Mouse (Mus musculus): ENCODE measurements around the gene Ralgds. TPM values are rescaled to one million over a fixed set of nuclear protein-coding genes. Genes with fewer than 3 reads are reported as not detected.

Gene Ralgds
- polyA plus RNA-seq (2015; fragmentation: Nextera tagmentation; extraction: Ambion mirVana) = 75.0 and 84.9 TPM in 2 replicates

- WGBS = 2% methylated on average over 52 of the region's 71 CpGs
- Histone ChIP-seq H3K27me3 (replicated peaks; ENCODE audit: control insufficient read depth, insufficient read depth, low read length) (no peaks in the 10 kb centered on the region), H3K4me2 (ENCODE audit: low read length) (peak within 1 kb of the TSS; percentile 71)
These were observed at the start of gene Ralgds for GRCm38 (mm10) chr2:28512798-28513401. TSS of gene Ralgds (plus strand) at chr2:28513125.

GRCm38 (mm10) chr2:28463919-28464318 lies 49.0 kb upstream of the Ralgds start:
- H3K27ac ChIP-seq (ENCODE audit: low read depth, low read length) = no peak overlapping the region
- H3K27me3 ChIP-seq (replicated peaks; ENCODE audit: control insufficient read depth, insufficient read depth, low read length) = no peaks in the 10 kb centered on the region
- no peak for ATAC-seq
- H3K4me1 ChIP-seq (ENCODE audit: control insufficient read depth, insufficient read depth, low read depth, low read length) = peaks cover 13% of the 10 kb centered on the region
- no peak overlapping the region for H3K9ac ChIP-seq (ENCODE audit: low read depth, low read length)
- H3K36me3 ChIP-seq (ENCODE audit: control insufficient read depth, insufficient read depth, low read length) = no peaks in the 10 kb centered on the region
- WGBS = 35% methylated on average over 3 of the region's 3 CpGs
- no peak overlapping the region for H3K4me3 ChIP-seq (ENCODE audit: low read length)
- H3K4me2 ChIP-seq (ENCODE audit: low read length) = no peak overlapping the region
- no peaks in the 10 kb centered on the region for H3K9me3 ChIP-seq (ENCODE audit: control insufficient read depth, low read length)

More at GRCm38 (mm10) chr2:28512798-28513401, at the start of gene Ralgds:
- Histone ChIP-seq H3K9me3 (ENCODE audit: control insufficient read depth, low read length) (no peaks in the 10 kb centered on the region), H3K4me1 (ENCODE audit: control insufficient read depth, insufficient read depth, low read depth, low read length) (peaks cover 39% of the 10 kb centered on the region), H3K9ac (ENCODE audit: low read depth, low read length) (peak within 1 kb of the TSS; percentile 96), H3K27ac (ENCODE audit: low read depth, low read length) (peak within 1 kb of the TSS; percentile 87), H3K36me3 (ENCODE audit: control insufficient read depth, insufficient read depth, low read length) (no peaks in the 10 kb centered on the region), H3K4me3 (ENCODE audit: low read length) (peak within 1 kb of the TSS; percentile 70)
- peak; percentile 73 for ATAC-seq

- WGBS = 78% methylated on average over 9 of the region's 9 CpGs
- H3K4me2 ChIP-seq (ENCODE audit: low read length) = no peak overlapping the region
- H3K4me1 ChIP-seq (ENCODE audit: control insufficient read depth, insufficient read depth, low read depth, low read length) = peaks cover 14% of the 10 kb centered on the region
- H3K36me3 ChIP-seq (ENCODE audit: control insufficient read depth, insufficient read depth, low read length) = peaks cover 9% of the 10 kb centered on the region
- H3K9me3 ChIP-seq (ENCODE audit: control insufficient read depth, low read length) = no peaks in the 10 kb centered on the region
- no peak overlapping the region for H3K27ac ChIP-seq (ENCODE audit: low read depth, low read length)
- no peak overlapping the region for H3K4me3 ChIP-seq (ENCODE audit: low read length)
- H3K9ac ChIP-seq (ENCODE audit: low read depth, low read length) = no peak overlapping the region
- ATAC-seq = no peak
- no peaks in the 10 kb centered on the region for H3K27me3 ChIP-seq (replicated peaks; ENCODE audit: control insufficient read depth, insufficient read depth, low read length)
These were observed 48.0 kb upstream of the Ralgds start for GRCm38 (mm10) chr2:28464919-28465318.

- Histone ChIP-seq H3K4me1 (ENCODE audit: control insufficient read depth, insufficient read depth, low read depth, low read length) (peaks cover 14% of the 10 kb centered on the region), H3K9ac (ENCODE audit: low read depth, low read length) (peak within 1 kb of the TSS; percentile 33; the same call in 1 of the 2 replicates), H3K4me2 (ENCODE audit: low read length) (peak within 1 kb of the TSS; percentile 66), H3K9me3 (ENCODE audit: control insufficient read depth, low read length) (no peaks in the 10 kb centered on the region), H3K27ac (ENCODE audit: low read depth, low read length) (0 out of 2 replicates have a peak within 1 kb of the TSS, but pooled peaks have one; percentile 32), H3K27me3 (replicated peaks; ENCODE audit: control insufficient read depth, insufficient read depth, low read length) (no peaks in the 10 kb centered on the region), H3K36me3 (ENCODE audit: control insufficient read depth, insufficient read depth, low read length) (peaks cover 15% of the 10 kb centered on the region), H3K4me3 (ENCODE audit: low read length) (peak within 1 kb of the TSS; percentile 20)
- WGBS = 5% methylated on average over 25 of the region's 25 CpGs
- ATAC-seq = peak; percentile 78
These were observed 46.9 kb upstream of the Ralgds start, which contains the start of gene 1700007K13Rik for GRCm38 (mm10) chr2:28465836-28466518. TSS of gene 1700007K13Rik (minus strand) at chr2:28466332.

GRCm38 (mm10) chr2:28467860-28468485 lies 45.0 kb upstream of the Ralgds start, which contains the start of gene Mrps2:
TSS of gene Mrps2 (plus strand) at chr2:28468066.
- under 1% methylated on average over 48 of the region's 52 CpGs for WGBS
- peaks cover 4% of the 10 kb centered on the region for H3K9me3 ChIP-seq (ENCODE audit: control insufficient read depth, low read length)
- peak; percentile 94 for ATAC-seq
- H3K4me1 ChIP-seq (ENCODE audit: control insufficient read depth, insufficient read depth, low read depth, low read length) = peaks cover 14% of the 10 kb centered on the region
- peak within 1 kb of the TSS; percentile 93 for H3K9ac ChIP-seq (ENCODE audit: low read depth, low read length)
- H3K27ac ChIP-seq (ENCODE audit: low read depth, low read length) = peak within 1 kb of the TSS; percentile 31; the same call in 1 of the 2 replicates
- no peaks in the 10 kb centered on the region for H3K27me3 ChIP-seq (replicated peaks; ENCODE audit: control insufficient read depth, insufficient read depth, low read length)
- peak within 1 kb of the TSS; percentile 98 for H3K4me3 ChIP-seq (ENCODE audit: low read length)
- peak within 1 kb of the TSS; percentile 91 for H3K4me2 ChIP-seq (ENCODE audit: low read length)
- H3K36me3 ChIP-seq (ENCODE audit: control insufficient read depth, insufficient read depth, low read length) = peaks cover 27% of the 10 kb centered on the region

- no peak overlapping the region for H3K27ac ChIP-seq (ENCODE audit: low read depth, low read length)
- ATAC-seq = no peak
- peaks cover 14% of the 10 kb centered on the region for H3K4me1 ChIP-seq (ENCODE audit: control insufficient read depth, insufficient read depth, low read depth, low read length)
- peak overlapping the region; percentile 91 for H3K4me2 ChIP-seq (ENCODE audit: low read length)
- H3K9ac ChIP-seq (ENCODE audit: low read depth, low read length) = peak overlapping the region; percentile 93
- H3K36me3 ChIP-seq (ENCODE audit: control insufficient read depth, insufficient read depth, low read length) = peaks cover 29% of the 10 kb centered on the region
- peaks cover 6% of the 10 kb centered on the region for H3K9me3 ChIP-seq (ENCODE audit: control insufficient read depth, low read length)
- 57% methylated on average over 18 of the region's 18 CpGs for WGBS
- H3K27me3 ChIP-seq (replicated peaks; ENCODE audit: control insufficient read depth, insufficient read depth, low read length) = no peaks in the 10 kb centered on the region
- H3K4me3 ChIP-seq (ENCODE audit: low read length) = peak overlapping the region; percentile 98
These were observed 44.3 kb upstream of the Ralgds start for GRCm38 (mm10) chr2:28468486-28469225.

GRCm38 (mm10) chr2:28469461-28469860 lies 43.5 kb upstream of the Ralgds start:
- Histone ChIP-seq H3K4me2 (ENCODE audit: low read length) (no peak overlapping the region), H3K4me3 (ENCODE audit: low read length) (no peak overlapping the region), H3K9ac (ENCODE audit: low read depth, low read length) (no peak overlapping the region), H3K4me1 (ENCODE audit: control insufficient read depth, insufficient read depth, low read depth, low read length) (peaks cover 14% of the 10 kb centered on the region), H3K27ac (ENCODE audit: low read depth, low read length) (no peak overlapping the region), H3K36me3 (ENCODE audit: control insufficient read depth, insufficient read depth, low read length) (peaks cover 29% of the 10 kb centered on the region), H3K9me3 (ENCODE audit: control insufficient read depth, low read length) (peaks cover 6% of the 10 kb centered on the region), H3K27me3 (replicated peaks; ENCODE audit: control insufficient read depth, insufficient read depth, low read length) (no peaks in the 10 kb centered on the region)
- 98% methylated on average over 14 of the region's 14 CpGs for WGBS
- ATAC-seq = no peak

- no peaks in the 10 kb centered on the region for H3K27me3 ChIP-seq (replicated peaks; ENCODE audit: control insufficient read depth, insufficient read depth, low read length)
- no peak for ATAC-seq
- no peak overlapping the region for H3K4me2 ChIP-seq (ENCODE audit: low read length)
- H3K36me3 ChIP-seq (ENCODE audit: control insufficient read depth, insufficient read depth, low read length) = peaks cover 29% of the 10 kb centered on the region
- peaks cover 14% of the 10 kb centered on the region for H3K4me1 ChIP-seq (ENCODE audit: control insufficient read depth, insufficient read depth, low read depth, low read length)
- WGBS = 98% methylated on average over 2 of the region's 2 CpGs
- peaks cover 6% of the 10 kb centered on the region for H3K9me3 ChIP-seq (ENCODE audit: control insufficient read depth, low read length)
- H3K9ac ChIP-seq (ENCODE audit: low read depth, low read length) = no peak overlapping the region
- H3K27ac ChIP-seq (ENCODE audit: low read depth, low read length) = no peak overlapping the region
- H3K4me3 ChIP-seq (ENCODE audit: low read length) = no peak overlapping the region
These were observed 42.3 kb upstream of the Ralgds start for GRCm38 (mm10) chr2:28470591-28470990.

All from hindbrain, embryonic 16.5 days (tissue).